Mouse (Mus musculus) adrenal gland, postnatal 14 days (tissue): ENCODE results near the gene Stard10. TPM values are rescaled to one million over a fixed set of nuclear protein-coding genes. Genes with fewer than 3 reads are reported as not detected.

Experiments
- DNase-seq: peaks from one replicate; pipeline ENCODE4 v3.0.0; 2021; ENCODE audit warnings: mixed read lengths
- total RNA-seq: library from RNA; stranded (reverse); gene quantifications from 2 replicates; pipeline ENCODE4 v1.2.3, GENCODE M21; 2021

The Stard10 gene
- total RNA-seq, 1 experiment from 2014 or later: 77.9 TPM

- DNase-seq: no peak
Observed at GRCm38 (mm10) chr7:101302691-101303090, 14.2 kb upstream of the Stard10 start.

DNA sequence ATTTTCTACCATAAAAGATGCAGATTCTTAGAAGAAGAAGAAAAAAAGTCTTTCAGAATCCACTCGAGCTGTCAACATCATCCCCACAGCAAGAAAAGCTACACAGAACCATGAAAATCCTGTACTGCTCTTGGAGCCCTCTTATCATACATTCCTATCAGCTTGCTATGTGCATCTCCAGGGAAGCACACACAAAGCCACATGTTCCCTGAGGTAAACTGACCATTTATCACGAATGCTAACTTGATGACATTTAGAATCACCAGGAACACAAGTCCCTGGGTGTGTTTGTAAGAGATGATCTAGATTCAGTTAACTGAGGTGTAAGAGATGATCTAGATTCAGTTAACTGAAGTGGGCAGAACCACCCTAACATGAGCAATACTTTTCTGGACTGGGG, 10.0 kb upstream of the Stard10 start:
- no peak for DNase-seq

GRCm38 (mm10) chr7:101309985-101310326, 6.9 kb upstream of the Stard10 start:
- DNase-seq: no peak

- DNase-seq: peak; percentile 98
Observed at GRCm38 (mm10) chr7:101310327-101311028, 6.4 kb upstream of the Stard10 start.

- DNase-seq: no peak
Observed at GRCm38 (mm10) chr7:101311061-101311460, 5.8 kb upstream of the Stard10 start.

GRCm38 (mm10) chr7:101313033-101313432, 3.9 kb upstream of the Stard10 start:
- DNase-seq: no peak

DNA sequence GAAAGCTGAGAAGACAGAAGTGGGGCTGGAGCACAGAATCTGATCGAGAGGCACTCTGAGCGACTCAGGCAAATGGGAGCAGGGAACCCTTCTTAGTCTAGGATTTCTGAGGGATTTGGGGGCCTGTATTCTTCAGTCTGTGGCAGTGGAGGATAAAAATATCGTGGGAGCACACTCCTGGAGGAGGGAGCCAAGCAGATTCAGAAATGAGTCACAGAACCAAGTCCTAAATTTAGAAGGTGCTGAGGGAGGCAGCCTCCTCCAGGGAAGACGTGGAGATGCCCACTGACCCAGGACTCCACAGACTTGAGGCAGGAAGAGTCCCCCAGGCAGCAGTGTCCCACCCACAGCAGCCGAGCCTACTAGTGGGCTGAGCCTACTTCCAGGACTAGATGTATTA, 2.5 kb upstream of the Stard10 start:
- no peak for DNase-seq

- no peak for DNase-seq
Observed at GRCm38 (mm10) chr7:101315699-101316098, 1.2 kb upstream of the Stard10 start.

- no peak for DNase-seq
Observed at GRCm38 (mm10) chr7:101316591-101317001, 290 bp upstream of the Stard10 start.

DNA sequence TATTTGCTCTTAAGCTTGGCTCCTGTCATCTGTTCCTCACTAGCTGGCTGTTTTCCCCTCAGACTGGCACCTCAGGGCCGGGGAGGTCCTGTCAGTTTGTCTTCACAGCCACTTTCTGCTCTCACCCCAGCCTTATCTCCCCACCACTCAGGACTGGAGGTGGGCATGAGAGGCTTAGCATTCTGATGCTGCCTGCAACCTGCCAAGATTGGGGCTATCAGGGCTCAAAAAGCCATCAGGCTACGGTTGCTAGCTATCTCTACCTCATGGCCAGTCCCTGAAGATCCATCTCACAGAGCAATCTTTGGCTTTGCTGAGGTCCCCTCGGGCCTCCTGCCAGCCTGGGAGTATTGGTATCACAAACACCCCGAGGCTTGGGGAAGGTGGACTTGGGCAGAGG, 2.0 kb downstream of the Stard10 start:
- no peak for DNase-seq

- no peak for DNase-seq
Observed at GRCm38 (mm10) chr7:101319796-101320195, 2.9 kb downstream of the Stard10 start.

GRCm38 (mm10) chr7:101320399-101321217, 3.7 kb downstream of the Stard10 start:
- peak; percentile 68 for DNase-seq

GRCm38 (mm10) chr7:101321218-101321827, 4.4 kb downstream of the Stard10 start:
- peak; percentile 62 for DNase-seq

GRCm38 (mm10) chr7:101323141-101323594, 6.3 kb downstream of the Stard10 start:
- DNase-seq: no peak

GRCm38 (mm10) chr7:101324142-101324962, 7.5 kb downstream of the Stard10 start:
- peak; percentile 31 for DNase-seq

- no peak for DNase-seq
Observed at GRCm38 (mm10) chr7:101326006-101326405, 9.1 kb downstream of the Stard10 start.

GRCm38 (mm10) chr7:101327263-101327662, 10.4 kb downstream of the Stard10 start:
- no peak for DNase-seq

- DNase-seq: no peak
Observed at GRCm38 (mm10) chr7:101327786-101328185, 10.9 kb downstream of the Stard10 start.

DNA sequence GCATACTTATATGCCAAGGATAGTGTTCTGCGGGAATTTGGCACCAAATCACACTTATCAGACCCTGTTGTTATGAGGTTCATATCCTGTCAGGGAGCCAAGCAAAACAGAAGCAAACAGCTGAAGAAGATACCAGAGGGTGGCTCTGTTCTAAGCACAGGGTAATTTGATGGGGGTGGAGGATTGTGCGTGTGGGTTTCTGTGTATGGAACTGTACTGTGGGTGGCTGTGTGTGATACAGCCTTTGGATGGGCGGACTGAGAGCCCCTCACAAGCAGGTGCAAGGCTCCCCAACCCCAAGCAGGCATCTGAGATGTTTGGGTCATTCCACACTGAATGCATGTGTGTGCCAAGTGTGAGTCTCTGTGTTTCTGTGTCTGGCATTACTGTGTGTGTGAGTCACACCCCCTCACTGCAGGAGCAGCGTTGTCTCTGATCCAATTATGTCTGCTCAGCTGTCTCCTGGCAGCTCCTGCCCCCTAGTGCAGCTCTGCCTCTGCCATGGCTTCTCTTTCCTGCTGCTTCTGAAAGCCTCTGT, 11.8 kb downstream of the Stard10 start:
- peak; percentile 67 for DNase-seq

- no peak for DNase-seq
Observed at GRCm38 (mm10) chr7:101329606-101330005, 12.7 kb downstream of the Stard10 start.

- DNase-seq: peak; percentile 77
Observed at GRCm38 (mm10) chr7:101330074-101330840, 13.4 kb downstream of the Stard10 start.
